Mouse (Mus musculus) frontal cortex, adult (tissue): ENCODE data around the gene Smad9.

ENCODE experiments used
- ATAC-seq: cut with Nextera tagmentation; 2 replicates; pipeline ENCODE4 v1.9.2; 2017; ENCODE audit warnings: mild to moderate bottlenecking, moderate library complexity, mixed read lengths; ENCODE audit not compliant: low TSS enrichment

Gene Smad9

DNA sequence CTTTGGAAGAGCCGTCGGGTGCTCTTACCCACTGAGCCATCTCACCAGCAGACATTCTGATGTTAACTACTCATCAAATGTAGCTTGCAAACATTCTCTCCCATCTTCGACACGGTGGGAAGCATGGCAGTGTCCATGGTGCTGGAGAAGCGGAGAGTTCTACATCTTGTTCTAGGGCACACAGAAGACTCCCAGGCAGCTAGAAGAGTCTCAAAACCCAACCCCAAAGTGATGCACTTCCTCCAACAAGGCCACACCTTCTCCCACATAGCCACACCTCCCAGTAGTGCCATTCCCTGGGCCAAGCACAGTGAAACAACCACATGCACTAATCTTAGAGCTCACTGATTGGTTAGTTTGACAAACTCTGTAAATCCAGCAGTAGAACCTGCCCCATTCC lies 53.7 kb downstream of the Smad9 start:
- ATAC-seq = no peak

DNA sequence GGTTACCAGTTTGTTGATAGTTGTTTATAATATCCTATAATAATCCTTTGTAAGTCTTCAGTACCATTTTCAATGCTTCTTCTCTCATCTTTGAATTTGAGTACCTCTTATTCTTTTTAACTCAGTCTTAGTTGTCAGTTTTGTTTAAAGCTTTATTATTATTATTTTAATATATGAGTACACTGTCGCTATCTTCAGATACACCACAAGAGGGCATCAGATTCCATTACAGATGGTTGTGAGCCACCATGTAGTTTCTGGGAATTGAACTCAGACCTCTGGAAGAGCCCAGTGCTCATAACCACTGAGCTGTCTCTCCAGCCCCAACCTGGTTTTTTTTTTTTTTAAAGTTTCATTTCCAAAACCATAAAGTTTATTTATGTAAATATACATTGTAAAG lies 56.2 kb downstream of the Smad9 start:
- ATAC-seq = no peak

DNA sequence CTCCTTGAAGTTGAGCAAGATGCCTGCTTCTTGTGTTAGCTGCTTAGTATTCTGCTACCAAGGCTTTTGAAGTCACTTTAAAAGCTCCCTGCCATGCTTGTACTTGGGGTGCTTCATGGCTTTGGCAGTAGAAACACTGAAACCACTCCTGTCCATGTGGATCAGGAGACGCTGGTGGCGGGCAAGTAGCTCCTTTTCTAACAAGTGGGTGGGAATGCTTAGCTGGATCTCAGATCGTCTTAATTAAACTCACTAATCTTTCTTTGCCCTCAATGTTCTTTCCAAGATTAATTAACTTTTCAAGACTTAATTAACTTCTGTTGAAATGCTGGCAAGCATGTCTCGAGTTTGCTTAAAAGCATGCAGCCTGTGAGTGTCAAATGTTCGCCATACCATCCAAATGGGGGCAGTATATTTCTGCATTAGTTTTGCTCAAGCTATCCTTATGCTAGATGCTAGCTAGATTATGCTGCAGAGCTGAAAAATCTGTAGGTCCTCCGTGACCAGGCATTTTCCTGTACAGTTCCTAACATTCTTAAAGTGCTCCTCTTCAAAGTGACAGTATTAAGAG lies 58.1 kb downstream of the Smad9 start:
- ATAC-seq = peak; percentile 77; the same call in 1 of the 2 replicates

DNA sequence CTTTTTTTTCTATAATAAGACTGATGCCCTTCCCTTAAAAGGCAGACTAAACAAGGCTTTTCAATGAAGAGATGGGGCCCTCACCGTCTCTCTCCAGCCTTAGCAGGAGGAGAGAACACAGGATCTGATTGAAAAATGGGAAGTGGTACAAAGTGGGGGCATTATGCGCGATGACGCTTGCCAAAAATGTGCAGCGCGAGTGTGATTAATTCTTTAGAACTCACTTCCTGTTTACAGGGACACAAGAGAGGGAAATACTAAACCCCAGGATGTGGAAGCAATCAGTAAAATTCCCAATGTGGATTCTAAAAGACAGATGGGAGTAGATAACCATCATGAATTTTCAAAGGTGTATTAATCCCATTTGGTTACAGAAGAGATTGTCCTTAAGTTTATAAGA lies 59.2 kb downstream of the Smad9 start:
- no peak for ATAC-seq

DNA sequence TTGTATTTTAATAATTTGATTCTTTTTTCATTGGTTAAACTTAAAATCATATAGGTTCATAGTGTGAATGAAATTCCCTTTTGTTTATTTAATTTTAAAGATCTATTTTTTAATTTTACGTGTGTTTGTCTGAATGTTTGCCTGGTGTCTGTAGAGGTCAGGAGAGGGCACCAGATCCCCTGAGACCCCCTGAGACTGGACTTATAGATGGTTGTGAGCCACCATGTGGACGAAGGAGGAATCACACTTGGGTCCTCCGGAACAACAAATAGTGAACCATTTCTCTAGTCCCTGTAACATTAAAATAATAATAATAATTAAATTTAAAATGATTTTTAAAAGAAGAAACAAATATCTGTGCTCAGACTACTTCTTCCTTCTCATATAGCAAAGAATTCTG lies 59.9 kb downstream of the Smad9 start:
- peak; percentile 57; the same call in 1 of the 2 replicates for ATAC-seq

DNA sequence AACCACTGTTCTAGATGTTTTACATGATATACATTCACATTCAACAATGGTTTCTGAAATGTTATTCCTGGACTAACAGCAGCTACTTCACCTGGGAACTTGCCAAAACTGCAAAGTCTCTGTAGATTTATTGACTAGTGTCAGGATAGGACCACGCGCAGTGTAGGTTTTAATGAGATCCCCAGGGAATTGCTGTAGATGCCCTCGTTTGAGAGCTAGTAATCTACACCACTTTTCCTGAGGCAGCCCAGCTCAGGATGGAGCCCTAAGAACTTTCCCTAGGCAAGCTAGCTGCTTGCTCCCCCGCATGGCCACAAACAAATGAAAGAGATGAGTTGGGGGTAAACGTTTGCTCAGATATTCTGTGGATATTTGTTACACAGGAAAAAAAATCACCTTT lies 67.1 kb downstream of the Smad9 start:
- no peak for ATAC-seq

DNA sequence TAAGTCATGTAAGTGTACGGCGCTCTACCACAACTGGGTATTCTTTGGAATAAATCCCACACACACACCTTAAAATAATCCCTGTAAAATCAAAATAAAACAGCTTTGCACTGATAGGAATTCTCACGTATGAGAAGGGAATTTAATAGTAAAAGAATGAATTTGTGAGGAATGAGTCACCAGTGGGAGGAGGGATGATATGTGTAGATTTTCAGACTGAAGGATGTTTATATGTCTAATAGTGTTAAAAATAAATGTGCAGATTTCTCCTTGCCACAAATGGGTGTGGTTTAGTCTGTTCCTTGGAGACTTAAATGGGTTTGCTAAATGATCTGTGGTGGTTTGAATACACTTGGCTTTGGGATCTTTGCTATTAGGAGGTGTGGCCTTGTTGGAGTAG lies 77.1 kb downstream of the Smad9 start:
- no peak for ATAC-seq

DNA sequence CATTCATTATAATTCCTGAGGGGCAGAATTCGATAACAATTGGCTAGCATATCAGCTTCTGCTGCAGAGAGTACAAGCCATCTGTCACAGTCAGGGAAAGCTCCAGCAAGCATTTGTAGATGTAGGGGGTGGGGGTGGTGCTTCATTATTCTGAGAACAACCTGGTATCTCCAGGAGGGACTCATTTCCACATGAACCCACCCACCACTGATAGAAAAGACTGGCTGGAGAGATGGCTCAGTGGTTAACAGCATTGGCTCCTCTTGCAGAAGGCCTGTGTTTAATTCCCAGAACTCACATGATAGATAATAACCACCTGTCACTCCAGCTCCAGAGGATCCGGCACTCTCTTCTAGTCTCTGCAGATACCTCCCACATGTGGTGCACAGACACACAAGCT lies 80.0 kb downstream of the Smad9 start:
- ATAC-seq = peak; percentile 69
